Mouse (Mus musculus): ENCODE measurements at regions not wholly inside any gene's neighbourhood (a gene's known extent, or its start where the extent isn't known, plus 50 kb on each side); places are given as distances from the start of the nearest gene placed in this dataset.
A peak's percentile ranks its signal among the peaks of the same experiment; 100 is the strongest.

DNA sequence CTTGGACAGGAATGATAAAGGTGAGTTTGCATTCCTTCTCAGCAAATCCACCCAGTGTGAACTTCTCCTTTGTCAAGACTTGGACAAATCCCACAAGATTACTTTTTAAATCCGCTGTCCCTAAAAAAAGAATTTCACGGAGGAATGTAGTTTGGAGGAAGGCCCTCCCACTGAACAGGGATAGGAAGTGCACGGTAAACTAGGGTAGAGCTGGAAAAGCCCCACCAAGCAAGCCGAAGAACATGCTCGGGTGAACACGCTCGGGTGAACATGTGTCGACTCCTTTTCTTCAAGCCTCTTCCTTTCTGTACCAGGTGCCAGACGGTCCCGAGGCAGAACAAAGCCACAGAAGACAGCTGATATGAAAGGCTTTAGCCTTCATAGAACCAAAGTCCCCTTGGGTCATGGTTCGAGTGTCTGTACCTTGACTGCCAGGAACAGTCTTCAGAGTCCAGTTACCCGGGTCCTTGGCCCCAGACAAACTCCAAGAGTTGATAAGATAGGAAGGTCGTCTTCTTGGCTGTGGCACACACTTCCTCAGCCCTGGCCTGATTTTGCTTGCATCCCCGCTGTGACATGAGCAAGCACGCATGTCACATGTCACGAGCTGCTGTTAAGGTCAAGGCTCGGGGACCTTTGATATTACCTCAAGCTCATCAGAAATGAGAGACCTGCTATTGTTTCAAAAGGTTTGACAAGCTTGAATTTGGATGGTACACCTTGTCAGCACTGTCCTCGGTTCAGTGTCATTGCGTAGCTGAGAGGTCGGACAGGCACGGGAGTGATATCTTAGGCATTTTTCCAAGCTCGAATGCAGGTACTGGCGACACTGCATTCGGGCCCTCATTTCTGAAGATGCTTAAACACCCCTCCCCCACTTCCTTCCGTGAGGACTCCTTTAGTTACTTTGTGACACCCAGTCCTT is 51.5 kb upstream of the Ryk start:
- ATAC-seq (replicated peaks; ENCODE audit: low FRiP score), result no peak
- peaks cover 42% of the 10 kb centered on the region for H3K4me1 ChIP-seq
- H3K9ac ChIP-seq, result no peak overlapping the region
- 56% methylated on average over 25 of the region's 25 CpGs for WGBS
- no peaks in the 10 kb centered on the region for H3K27me3 ChIP-seq
- no peak overlapping the region for H3K4me3 ChIP-seq (replicated peaks)
- H3K4me2 ChIP-seq, result no peak overlapping the region
- no peaks in the 10 kb centered on the region; the same call in 1 of the 2 replicates for H3K9me3 ChIP-seq (replicated peaks)
- no peaks in the 10 kb centered on the region for H3K36me3 ChIP-seq
- H3K27ac ChIP-seq, result peak overlapping the region; percentile 47

DNA sequence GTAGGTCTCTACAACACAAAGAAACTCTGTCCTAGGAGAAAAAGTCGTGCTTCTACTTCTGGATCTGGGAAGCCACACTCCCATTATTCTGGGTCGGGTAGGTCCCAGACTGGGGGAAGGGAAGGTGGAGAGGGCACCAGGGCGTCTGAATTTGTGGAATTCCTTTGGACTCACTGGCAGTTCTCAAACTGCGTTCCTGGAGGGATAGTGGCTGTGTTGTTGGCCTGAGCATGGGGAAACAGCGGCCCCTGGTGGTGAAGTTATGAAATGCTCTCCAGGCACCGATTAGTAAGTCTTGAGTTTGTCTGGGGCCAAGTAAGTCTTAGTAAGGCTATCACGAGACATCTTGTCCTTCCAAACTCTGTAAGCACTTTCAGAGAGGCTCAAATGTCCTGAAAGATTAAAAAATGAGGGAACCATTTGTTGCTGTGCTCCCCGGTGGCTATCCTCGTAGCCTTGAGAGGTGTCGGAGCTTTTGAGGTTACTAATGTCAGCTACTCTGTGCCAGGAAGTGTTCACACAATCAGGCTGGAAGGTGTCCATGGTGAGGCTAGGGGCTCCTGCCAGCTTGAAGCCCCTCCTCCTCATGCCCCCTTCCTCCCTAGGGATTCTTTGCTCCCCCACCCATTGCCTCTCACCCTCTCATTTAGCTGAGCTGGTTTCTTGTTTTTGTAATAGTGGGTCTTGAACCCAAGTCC is 50.2 kb upstream of the Ryk start:
- H3K4me2 ChIP-seq, result 0 out of 2 replicates have a peak overlapping the region, but pooled peaks have one; percentile 21
- 12% methylated on average over 10 of the region's 10 CpGs for WGBS
- peaks cover 30% of the 10 kb centered on the region for H3K4me1 ChIP-seq
- no peak overlapping the region for H3K9ac ChIP-seq
- peak; percentile 73 for ATAC-seq (replicated peaks; ENCODE audit: low FRiP score)
- no peaks in the 10 kb centered on the region for H3K27me3 ChIP-seq
- no peaks in the 10 kb centered on the region; the same call in 1 of the 2 replicates for H3K9me3 ChIP-seq (replicated peaks)
- H3K36me3 ChIP-seq, result no peaks in the 10 kb centered on the region
- H3K4me3 ChIP-seq (replicated peaks), result no peak overlapping the region
- no peak overlapping the region for H3K27ac ChIP-seq

Measured in kidney, embryonic 15.5 days (tissue).